Mouse (Mus musculus): ENCODE data around the gene Sin3a. TPM values are rescaled to one million over a fixed set of nuclear protein-coding genes. Genes with fewer than 3 reads are reported as not detected.

Gene Sin3a
- total and polyA plus RNA-seq, 3 experiments, result 27.0 to 715 (median 47.5) TPM

DNA sequence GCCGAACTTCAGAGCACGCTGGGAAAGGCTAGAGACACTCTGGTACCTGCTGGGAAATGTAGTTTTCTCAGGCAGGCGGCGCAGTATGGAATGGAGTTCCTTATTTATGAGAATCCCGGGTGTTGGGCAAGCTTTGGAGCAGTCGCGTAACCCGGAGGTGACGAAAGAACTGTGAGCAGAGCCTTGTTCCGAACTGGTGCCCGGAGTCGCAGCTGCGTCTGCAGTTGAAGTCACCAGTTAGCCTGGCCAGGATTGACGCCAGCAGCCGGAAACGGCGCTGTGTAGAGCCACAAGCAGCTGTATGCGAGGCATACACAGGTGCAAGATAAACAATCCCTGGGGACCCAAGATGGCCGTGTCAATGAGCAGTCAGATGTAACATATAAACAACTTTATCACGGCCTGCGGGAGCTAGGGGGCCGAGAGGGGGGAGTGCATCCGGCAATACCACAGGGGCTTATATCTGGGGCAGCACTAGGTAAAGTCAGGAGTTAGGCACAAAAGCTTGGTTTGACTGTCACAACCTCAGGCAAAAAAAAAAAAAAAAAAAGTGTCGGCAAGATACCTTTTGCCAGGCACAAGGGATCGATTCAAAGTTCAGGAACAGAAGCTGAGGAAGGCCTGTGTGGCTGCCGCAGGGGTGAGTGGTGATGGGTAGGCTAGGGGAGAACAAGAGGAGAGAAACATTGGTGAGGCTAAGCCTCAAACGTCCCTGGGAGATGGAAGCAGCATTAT is 76.5 kb downstream of the Sin3a start, which contains the start of gene Neil1 (continued):
- TF ChIP-seq POLR2AphosphoS2 (IDR thresholded peaks at IDR 0.05; ENCODE audit: low read length) (peak; percentile 73), CTCF (IDR thresholded peaks at IDR 0.05 in 2 of 3, conservative IDR thresholded peaks at IDR 0.05 in 1 of 3; ENCODE audit: control insufficient read depth in 1 of 3, insufficient read depth in 1 of 3, low read depth in 2 of 3, low read length in 3 of 3, poor library complexity in 1 of 3, severe bottlenecking in 1 of 3) (no peak), ELF1 (IDR thresholded peaks at IDR 0.05; ENCODE audit: low read depth, low read length) (peak; percentile 74)

- TF ChIP-seq NRF1 (IDR thresholded peaks at IDR 0.05; ENCODE audit: insufficient read depth, low read depth, low read length, poor library complexity, severe bottlenecking), result no peak
- TF ChIP-seq SMC3 (IDR thresholded peaks at IDR 0.05; ENCODE audit: low read depth, low read length), result no peak
- TF ChIP-seq POLR2AphosphoS2 (IDR thresholded peaks at IDR 0.05; ENCODE audit: low read length), result no peak
- no peak for TF ChIP-seq CTCF (IDR thresholded peaks at IDR 0.05 in 2 of 3, conservative IDR thresholded peaks at IDR 0.05 in 1 of 3; ENCODE audit: control insufficient read depth in 1 of 3, insufficient read depth in 1 of 3, low read depth in 2 of 3, low read length in 3 of 3, poor library complexity in 1 of 3, severe bottlenecking in 1 of 3)
- no peak for TF ChIP-seq ELF1 (IDR thresholded peaks at IDR 0.05; ENCODE audit: low read depth, low read length)
- TF ChIP-seq BHLHE40 (IDR thresholded peaks at IDR 0.05; ENCODE audit: borderline replicate concordance, low read depth, low read length), result no peak
- no peak for TF ChIP-seq MAZ (IDR thresholded peaks at IDR 0.05; ENCODE audit: low read depth, low read length)
- TF ChIP-seq POLR2AphosphoS5 (IDR thresholded peaks at IDR 0.05; ENCODE audit: borderline replicate concordance, low read depth, low read length), result no peak
- TF ChIP-seq RCOR1 (IDR thresholded peaks at IDR 0.05; ENCODE audit: low read depth, low read length), result no peak
- TF ChIP-seq ZKSCAN1 (IDR thresholded peaks at IDR 0.05; ENCODE audit: low read depth, low read length), result no peak
- no peak for TF ChIP-seq SIN3A (IDR thresholded peaks at IDR 0.05; ENCODE audit: low read length)
- TF ChIP-seq HCFC1 (IDR thresholded peaks at IDR 0.05; ENCODE audit: low read depth, low read length), result no peak
- TF ChIP-seq ZNF384 (IDR thresholded peaks at IDR 0.05; ENCODE audit: low read depth, low read length), result no peak
- TF ChIP-seq MYB (IDR thresholded peaks at IDR 0.05; ENCODE audit: low read depth, low read length), result no peak
- no peak for TF ChIP-seq EP300 (IDR thresholded peaks at IDR 0.05; ENCODE audit: low read depth in 1 of 2, low read length in 2 of 2)
- no peak for TF ChIP-seq POLR2A (IDR thresholded peaks at IDR 0.05; ENCODE audit: control insufficient read depth in 1 of 2, insufficient read depth in 1 of 2, low read depth in 1 of 2, low read length in 2 of 2, poor library complexity in 1 of 2)
- H3K27me3 ChIP-seq (ENCODE audit: control insufficient read depth in 1 of 2, insufficient read depth in 2 of 2, low read length in 2 of 2), result no peaks in the 10 kb centered on the region
- H3K9me3 ChIP-seq (replicated peaks; ENCODE audit: insufficient read depth, low read length), result no peaks in the 10 kb centered on the region
- no peak for DNase-seq (ENCODE audit: low read depth, low spot score)
- H3K9ac ChIP-seq (ENCODE audit: control insufficient read depth, low read depth, low read length, poor library complexity, severe bottlenecking), result no peak overlapping the region
- no peak overlapping the region for H3K27ac ChIP-seq (ENCODE audit: control insufficient read depth, low read depth, low read length)
- H3K36me3 ChIP-seq (ENCODE audit: control insufficient read depth in 1 of 2, insufficient read depth in 2 of 2, low read length in 2 of 2), result no peaks in the 10 kb centered on the region; a peak in 1 of 4 replicates
- H3K4me3 ChIP-seq (ENCODE audit: control insufficient read depth in 1 of 2, insufficient read depth in 1 of 2, low read depth in 2 of 2, low read length in 2 of 2), result no peak overlapping the region; a peak in 1 of 4 replicates
- no peaks in the 10 kb centered on the region; the same call in 1 of the 2 replicates for H3K79me2 ChIP-seq (ENCODE audit: control insufficient read depth, insufficient read depth, low read length, poor library complexity)
- no peaks in the 10 kb centered on the region; a peak in 1 of 4 replicates for H3K4me1 ChIP-seq (ENCODE audit: control insufficient read depth in 1 of 2, insufficient read depth in 2 of 2, low read length in 2 of 2)
Measured at GRCm38 (mm10) chr9:57149021-57149420, 77.2 kb downstream of the Sin3a start.

GRCm38 (mm10) chr9:57150192-57150591 is 78.4 kb downstream of the Sin3a start:
- no peak overlapping the region for H3K9ac ChIP-seq (ENCODE audit: control insufficient read depth, low read depth, low read length, poor library complexity, severe bottlenecking)
- no peaks in the 10 kb centered on the region; the same call in 1 of the 2 replicates for H3K79me2 ChIP-seq (ENCODE audit: control insufficient read depth, insufficient read depth, low read length, poor library complexity)
- TF ChIP-seq MXI1 (IDR thresholded peaks at IDR 0.05; ENCODE audit: low read depth, low read length) (no peak), ELF1 (IDR thresholded peaks at IDR 0.05; ENCODE audit: low read depth, low read length) (no peak), BHLHE40 (IDR thresholded peaks at IDR 0.05; ENCODE audit: borderline replicate concordance, low read depth, low read length) (no peak), ZMIZ1 (IDR thresholded peaks at IDR 0.05; ENCODE audit: low read depth, low read length) (no peak), ZC3H11A (IDR thresholded peaks at IDR 0.05; ENCODE audit: low read depth, low read length) (no peak), CTCF (IDR thresholded peaks at IDR 0.05 in 2 of 3, conservative IDR thresholded peaks at IDR 0.05 in 1 of 3; ENCODE audit: control insufficient read depth in 1 of 3, insufficient read depth in 1 of 3, low read depth in 2 of 3, low read length in 3 of 3, poor library complexity in 1 of 3, severe bottlenecking in 1 of 3) (no peak), POLR2AphosphoS2 (IDR thresholded peaks at IDR 0.05; ENCODE audit: low read length) (no peak), HCFC1 (IDR thresholded peaks at IDR 0.05; ENCODE audit: low read depth, low read length) (no peak), USF2 (IDR thresholded peaks at IDR 0.05; ENCODE audit: borderline replicate concordance in 1 of 2, insufficient read depth in 1 of 2, low read depth in 1 of 2, low read length in 2 of 2) (no peak)
- H3K36me3 ChIP-seq (ENCODE audit: control insufficient read depth in 1 of 2, insufficient read depth in 2 of 2, low read length in 2 of 2), result no peaks in the 10 kb centered on the region; a peak in 1 of 4 replicates
- no peaks in the 10 kb centered on the region for H3K27me3 ChIP-seq (ENCODE audit: control insufficient read depth in 1 of 2, insufficient read depth in 2 of 2, low read length in 2 of 2)
- H3K27ac ChIP-seq (ENCODE audit: control insufficient read depth, low read depth, low read length), result no peak overlapping the region
- DNase-seq (ENCODE audit: low read depth, low spot score), result no peak
- H3K4me1 ChIP-seq (ENCODE audit: control insufficient read depth in 1 of 2, insufficient read depth in 2 of 2, low read length in 2 of 2), result no peaks in the 10 kb centered on the region; a peak in 1 of 4 replicates
- H3K4me3 ChIP-seq (ENCODE audit: control insufficient read depth in 1 of 2, insufficient read depth in 1 of 2, low read depth in 2 of 2, low read length in 2 of 2), result no peak overlapping the region
- no peaks in the 10 kb centered on the region for H3K9me3 ChIP-seq (replicated peaks; ENCODE audit: insufficient read depth, low read length)

Data from MEL (cell line).